Mouse (Mus musculus) midbrain, embryonic 13.5 days (tissue): ENCODE data around the gene Rbm12. TPM values are rescaled to one million over a fixed set of nuclear protein-coding genes. Genes with fewer than 3 reads are reported as not detected.
A peak's percentile ranks its signal among the peaks of the same experiment; 100 is the strongest.

Experiments used
- ATAC-seq: fragments of 200-750 bp; cut with Nextera tagmentation; 2 replicates; pipeline ENCODE4 v1.8.0; 2017; ENCODE audit warnings: mild to moderate bottlenecking, moderate TSS enrichment, moderate library complexity
- H3K27ac ChIP-seq: fragments of 300-500 bp; sonication (generic); 2 replicates; pipeline ENCODE4 v1.5.1; 2015; ENCODE audit warnings: inconsistent platforms, mild to moderate bottlenecking, moderate library complexity
- H3K27me3 ChIP-seq: fragments of 300-500 bp; sonication (generic); 2 replicates; pipeline ENCODE4 v1.6.1; 2015; ENCODE audit warnings: mild to moderate bottlenecking, inconsistent platforms
- H3K36me3 ChIP-seq: fragments of 300-500 bp; sonication (generic); 2 replicates; pipeline ENCODE4 v1.6.1; 2015; ENCODE audit warnings: mild to moderate bottlenecking, inconsistent platforms
- H3K4me1 ChIP-seq: fragments of 300-500 bp; sonication (generic); replicated peaks from 2 replicates; pipeline ENCODE4 v1.6.1; 2015; ENCODE audit warnings: inconsistent platforms
- H3K4me2 ChIP-seq: fragments of 300-500 bp; sonication (generic); replicated peaks from 2 replicates; pipeline ENCODE4 v1.6.1; 2015; ENCODE audit warnings: moderate library complexity, mild to moderate bottlenecking, inconsistent platforms
- H3K4me3 ChIP-seq: fragments of 300-500 bp; sonication (generic); replicated peaks from 2 replicates; pipeline ENCODE4 v1.5.1; 2015; ENCODE audit warnings: mild to moderate bottlenecking, inconsistent platforms
- H3K9ac ChIP-seq: fragments of 300-500 bp; sonication (generic); replicated peaks from 2 replicates; pipeline ENCODE4 v1.6.1; 2015; ENCODE audit warnings: mild to moderate bottlenecking, inconsistent platforms
- H3K9me3 ChIP-seq: fragments of 300-500 bp; sonication (generic); 2 replicates; pipeline ENCODE4 v1.6.1; 2016; ENCODE audit warnings: mild to moderate bottlenecking, inconsistent platforms
- WGBS: fragments of 180-500 bp; shearing (Covaris S2); methylation state at CpG from one replicate; pipeline ENCODE4 v1.1.7; 2015; 5-methylcytosine and 5-hydroxymethylcytosine counted together
- polyA plus RNA-seq: library from polyadenylated mRNA; unstranded; fragments of >200 nt; fragmentation: Nextera tagmentation; extraction: Ambion mirVana; gene quantifications from 2 replicates; pipeline ENCODE4 v1.2.1, GENCODE M21; 2015

Gene Rbm12
- polyA plus RNA-seq, 1 experiment from 2014 or later, result 33.3 TPM

DNA sequence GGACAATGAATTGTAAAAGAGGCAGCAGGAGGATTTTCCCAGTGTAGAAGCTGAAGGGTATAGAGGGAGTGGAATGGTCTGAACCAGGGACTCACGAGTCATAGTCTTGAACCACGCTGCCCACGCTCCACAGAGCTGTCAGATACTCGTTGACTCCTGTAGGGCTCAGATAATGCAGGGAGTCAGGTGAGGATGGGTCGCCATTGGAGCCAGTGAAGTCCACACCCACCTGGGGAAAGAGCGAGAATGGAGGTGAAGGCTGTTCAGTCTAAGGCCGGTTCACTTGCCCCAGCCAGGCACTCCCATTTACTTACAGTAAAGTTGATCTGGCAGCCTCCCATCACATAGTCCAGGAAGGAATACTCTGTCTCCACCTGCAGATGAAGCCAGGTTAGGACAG is 34.3 kb downstream of the Rbm12 start:
- Histone ChIP-seq H3K4me2 (no peak overlapping the region), H3K36me3 (peaks cover 69% of the 10 kb centered on the region), H3K27ac (no peak overlapping the region), H3K4me1 (peaks cover 16% of the 10 kb centered on the region; the same call in 1 of the 2 replicates), H3K9me3 (no peaks in the 10 kb centered on the region), H3K4me3 (no peak overlapping the region), H3K27me3 (no peaks in the 10 kb centered on the region), H3K9ac (no peak overlapping the region)
- 93% methylated on average over 7 of the region's 7 CpGs for WGBS
- ATAC-seq, result no peak

DNA sequence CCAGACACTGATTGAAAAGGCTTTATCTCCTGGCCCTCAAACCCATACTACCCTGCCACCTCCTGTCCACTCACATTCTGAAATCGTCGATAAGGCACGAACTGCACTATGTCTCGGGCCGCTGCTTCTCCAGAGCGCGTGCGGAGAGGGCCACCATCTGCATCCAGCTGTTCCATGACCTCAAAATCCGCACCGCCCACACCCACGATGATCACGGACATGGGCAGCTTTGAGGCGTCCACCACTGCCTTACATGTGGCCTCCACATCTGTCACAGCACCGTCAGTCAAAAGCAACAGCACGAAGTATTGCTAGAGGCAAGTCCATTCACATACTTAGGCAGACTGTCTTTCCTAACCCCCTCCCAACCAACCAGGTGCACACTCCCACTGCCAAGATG is 38.1 kb downstream of the Rbm12 start:
- H3K27ac ChIP-seq, result no peak overlapping the region
- H3K36me3 ChIP-seq, result peaks cover 98% of the 10 kb centered on the region
- H3K4me2 ChIP-seq, result no peak overlapping the region
- 96% methylated on average over 15 of the region's 15 CpGs for WGBS
- no peaks in the 10 kb centered on the region for H3K9me3 ChIP-seq
- no peak overlapping the region for H3K9ac ChIP-seq
- no peak overlapping the region for H3K4me3 ChIP-seq
- no peak for ATAC-seq
- H3K4me1 ChIP-seq, result no peaks in the 10 kb centered on the region
- no peaks in the 10 kb centered on the region for H3K27me3 ChIP-seq

- H3K4me2 ChIP-seq, result no peak overlapping the region
- H3K9me3 ChIP-seq, result no peaks in the 10 kb centered on the region
- no peak overlapping the region for H3K4me3 ChIP-seq
- H3K27me3 ChIP-seq, result no peaks in the 10 kb centered on the region
- peaks cover 7% of the 10 kb centered on the region for H3K4me1 ChIP-seq
- no peak for ATAC-seq
- H3K9ac ChIP-seq, result no peak overlapping the region
- WGBS, result 95% methylated on average over 10 of the region's 10 CpGs
- H3K36me3 ChIP-seq, result peaks cover 90% of the 10 kb centered on the region
- H3K27ac ChIP-seq, result no peak overlapping the region
These were observed 40.5 kb downstream of the Rbm12 start for GRCm38 (mm10) chr2:156071236-156071635.

- Histone ChIP-seq H3K4me2 (no peak overlapping the region), H3K27ac (no peak overlapping the region), H3K9me3 (no peaks in the 10 kb centered on the region), H3K27me3 (no peaks in the 10 kb centered on the region), H3K4me3 (no peak overlapping the region), H3K4me1 (peaks cover 16% of the 10 kb centered on the region), H3K36me3 (peaks cover 57% of the 10 kb centered on the region), H3K9ac (no peak overlapping the region)
- no peak for ATAC-seq
- 96% methylated on average over 10 of the region's 10 CpGs for WGBS
These were observed 43.9 kb downstream of the Rbm12 start for GRCm38 (mm10) chr2:156067916-156068315.

- H3K27ac ChIP-seq, result no peak overlapping the region
- H3K9ac ChIP-seq, result peak overlapping the region; percentile 80
- H3K27me3 ChIP-seq, result no peaks in the 10 kb centered on the region
- peak; percentile 38 for ATAC-seq
- no peaks in the 10 kb centered on the region for H3K9me3 ChIP-seq
- WGBS, result 38% methylated on average over 10 of the region's 10 CpGs
- H3K4me1 ChIP-seq, result peaks cover 16% of the 10 kb centered on the region
- peaks cover 41% of the 10 kb centered on the region for H3K36me3 ChIP-seq
- peak overlapping the region; percentile 93 for H3K4me2 ChIP-seq
- peak overlapping the region; percentile 68 for H3K4me3 ChIP-seq
These were observed 45.7 kb downstream of the Rbm12 start for GRCm38 (mm10) chr2:156066126-156066525.

GRCm38 (mm10) chr2:156065099-156066041 is 46.4 kb downstream of the Rbm12 start, which contains the start of gene Spag4:
Spag4 (plus strand) TSS chr2:156065175.
- under 1% methylated on average over 80 of the region's 81 CpGs for WGBS
- peaks cover 16% of the 10 kb centered on the region for H3K4me1 ChIP-seq

DNA sequence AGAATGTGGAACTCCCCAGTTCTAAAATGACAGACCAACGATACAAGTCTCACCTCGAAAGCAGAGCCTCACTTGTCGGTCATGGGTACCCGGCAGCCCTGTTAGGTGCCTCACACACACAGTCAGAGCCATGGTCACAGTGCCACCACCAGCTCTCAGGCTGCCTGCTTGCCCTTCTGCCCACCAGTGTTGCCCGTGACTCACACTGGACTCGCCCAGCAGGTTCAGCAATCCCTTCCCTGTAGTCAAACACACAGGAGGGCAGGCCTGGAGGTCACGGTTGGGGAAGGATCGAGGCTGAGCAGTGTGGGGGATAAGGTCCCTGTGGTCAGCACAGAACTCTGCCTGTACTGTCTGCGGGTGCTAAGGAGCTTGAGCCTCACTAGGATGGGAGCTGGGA is 59.0 kb downstream of the Rbm12 start, which contains the start of gene Fer1l4:
Fer1l4 (minus strand) TSS at position 132 of the 400 bp plus-strand sequence.
- ATAC-seq, result no peak
- no peaks in the 10 kb centered on the region for H3K36me3 ChIP-seq
- no peak within 1 kb of the TSS for H3K4me3 ChIP-seq
- no peak within 1 kb of the TSS for H3K27ac ChIP-seq
- H3K9ac ChIP-seq, result no peak within 1 kb of the TSS
- H3K4me1 ChIP-seq, result no peaks in the 10 kb centered on the region
- WGBS, result 83% methylated on average over 9 of the region's 9 CpGs
- H3K4me2 ChIP-seq, result no peak within 1 kb of the TSS
- H3K27me3 ChIP-seq, result no peaks in the 10 kb centered on the region
- H3K9me3 ChIP-seq, result no peaks in the 10 kb centered on the region

More at GRCm38 (mm10) chr2:156065099-156066041, 46.4 kb downstream of the Rbm12 start, which contains the start of gene Spag4:
- Histone ChIP-seq H3K4me2 (peak within 1 kb of the TSS; percentile 93), H3K9ac (peak within 1 kb of the TSS; percentile 80), H3K36me3 (peaks cover 33% of the 10 kb centered on the region), H3K27me3 (no peaks in the 10 kb centered on the region), H3K4me3 (peak within 1 kb of the TSS; percentile 68), H3K27ac (peak within 1 kb of the TSS; percentile 86), H3K9me3 (no peaks in the 10 kb centered on the region)
- ATAC-seq, result peak; percentile 86

DNA sequence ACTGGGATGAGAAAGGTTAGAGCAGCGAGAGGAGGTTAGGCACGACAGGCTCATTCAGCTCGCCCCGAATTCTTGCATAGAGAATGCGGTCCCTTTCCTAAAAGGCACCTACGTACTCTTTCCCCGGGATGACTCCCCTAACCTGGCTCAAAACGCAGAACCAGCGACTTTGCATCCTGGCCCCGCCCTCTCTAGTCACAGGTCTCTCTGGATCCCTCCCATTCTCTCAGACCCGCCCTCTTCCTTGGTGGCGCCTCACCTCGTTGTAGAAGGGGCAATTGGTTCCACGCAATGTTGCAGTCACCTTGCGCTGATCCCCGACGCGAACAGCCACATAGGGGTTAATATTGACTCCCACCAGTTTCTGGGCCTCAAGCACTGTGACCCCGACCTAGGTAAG is 63.8 kb downstream of the Rbm12 start:
- H3K27me3 ChIP-seq, result peaks cover 13% of the 10 kb centered on the region
- H3K4me2 ChIP-seq, result peak overlapping the region; percentile 28
- H3K4me3 ChIP-seq, result no peak overlapping the region
- 5% methylated on average over 19 of the region's 19 CpGs for WGBS
- H3K36me3 ChIP-seq, result no peaks in the 10 kb centered on the region
- H3K9me3 ChIP-seq, result no peaks in the 10 kb centered on the region
- H3K4me1 ChIP-seq, result no peaks in the 10 kb centered on the region
- H3K9ac ChIP-seq, result no peak overlapping the region
- ATAC-seq, result no peak
- no peak overlapping the region for H3K27ac ChIP-seq

DNA sequence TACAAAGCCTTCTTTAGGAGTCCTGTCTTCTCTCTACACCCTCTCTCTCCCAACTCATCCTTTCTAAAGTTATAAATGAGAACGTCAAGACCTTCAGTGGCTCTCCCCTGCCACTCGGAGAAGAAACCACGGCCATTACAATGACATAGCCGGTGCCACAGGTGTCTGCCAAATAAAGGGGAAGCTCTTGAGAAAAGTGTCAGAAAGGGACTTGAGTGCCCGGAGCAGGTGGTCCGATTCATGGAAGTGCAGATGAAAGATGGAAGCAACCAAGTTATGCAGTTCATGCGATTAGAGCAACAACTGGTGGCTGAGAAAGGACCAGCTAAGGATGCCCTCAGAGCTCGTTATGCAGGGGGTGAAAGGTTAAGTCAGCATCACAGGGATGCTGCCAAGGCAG is 68.9 kb downstream of the Rbm12 start:
- H3K9me3 ChIP-seq, result no peaks in the 10 kb centered on the region
- H3K9ac ChIP-seq, result no peak overlapping the region
- no peak overlapping the region for H3K4me2 ChIP-seq
- H3K27ac ChIP-seq, result no peak overlapping the region
- no peak overlapping the region for H3K4me3 ChIP-seq
- H3K36me3 ChIP-seq, result no peaks in the 10 kb centered on the region
- WGBS, result 84% methylated on average over 8 of the region's 8 CpGs
- no peak for ATAC-seq
- H3K27me3 ChIP-seq, result peaks cover 13% of the 10 kb centered on the region
- H3K4me1 ChIP-seq, result no peaks in the 10 kb centered on the region

Other genes with a start within 250 kb of the Rbm12 start
- gene Uqcc1, start 181.7 kb downstream of the Rbm12 start, polyA plus RNA-seq, result 55.7 and 64.9 TPM in 2 replicates
- not detected in 2 replicates for gene Gm15557, start 171.2 kb downstream of the Rbm12 start, polyA plus RNA-seq
- gene Gdf5, start 166.6 kb downstream of the Rbm12 start, polyA plus RNA-seq, result 0.71 and 1.1 TPM in 2 replicates
- gene Cep250, start 155.5 kb downstream of the Rbm12 start, polyA plus RNA-seq, result 17.3 and 21.2 TPM in 2 replicates
- gene 6430550D23Rik, start 104.0 kb downstream of the Rbm12 start, polyA plus RNA-seq, result 1.4 and 1.9 TPM in 2 replicates
- 336 and 349 TPM in 2 replicates for gene Ergic3, start 103.9 kb downstream of the Rbm12 start, polyA plus RNA-seq
- gene Fer1l4, start 59.0 kb downstream of the Rbm12 start, polyA plus RNA-seq, result not detected in 2 replicates
- 6.0 TPM in 2 replicates for gene Spag4, start 46.8 kb downstream of the Rbm12 start, polyA plus RNA-seq
- 34.2 and 36.4 TPM in 2 replicates for gene Cpne1, start within 50 bp of the Rbm12 start, polyA plus RNA-seq
- 23.0 and 28.4 TPM in 2 replicates for gene Gm28036, start 15.1 kb upstream of the Rbm12 start, polyA plus RNA-seq
- gene Romo1, start 32.1 kb upstream of the Rbm12 start, polyA plus RNA-seq, result 434 and 435 TPM in 2 replicates
- 29.5 and 29.8 TPM in 2 replicates for gene Nfs1, start 32.2 kb upstream of the Rbm12 start, polyA plus RNA-seq
- 611 and 631 TPM in 2 replicates for gene Rbm39, start 68.3 kb upstream of the Rbm12 start, polyA plus RNA-seq
- 111 and 124 TPM in 2 replicates for gene Phf20, start 84.5 kb upstream of the Rbm12 start, polyA plus RNA-seq
- gene Cnbd2, start 200.3 kb upstream of the Rbm12 start, polyA plus RNA-seq, result 5.9 and 6.3 TPM in 2 replicates
- 82.2 and 99.1 TPM in 2 replicates for gene Scand1, start 200.7 kb upstream of the Rbm12 start, polyA plus RNA-seq